Mouse (Mus musculus): ENCODE measurements around the gene Atrnl1.
"Not testable (repeated sequence)": the region's sequence is repeated elsewhere in the genome, so short reads cannot be mapped to it uniquely, and the experiment has no call there.

Atrnl1 gene

DNA sequence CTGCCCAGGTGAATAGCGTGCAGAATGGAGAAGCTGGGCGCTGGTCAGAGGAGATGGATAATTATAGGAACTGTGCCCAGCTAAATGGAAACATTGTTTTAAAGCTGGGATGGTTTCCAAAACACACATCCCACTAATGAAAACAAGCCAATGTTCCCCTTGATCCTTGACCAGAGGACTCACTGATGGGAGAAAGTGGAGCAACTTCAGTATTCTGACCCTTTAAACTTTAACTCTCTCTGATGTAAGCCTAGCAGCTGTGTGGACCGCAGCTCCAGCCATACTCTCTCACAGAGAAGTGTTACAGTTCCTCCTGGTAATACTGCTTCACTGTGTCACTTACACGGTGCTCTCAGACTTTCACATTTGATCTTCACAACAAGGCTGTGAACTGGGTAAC is 432.7 kb downstream of the Atrnl1 start:
- no peak for DNase-seq

DNA sequence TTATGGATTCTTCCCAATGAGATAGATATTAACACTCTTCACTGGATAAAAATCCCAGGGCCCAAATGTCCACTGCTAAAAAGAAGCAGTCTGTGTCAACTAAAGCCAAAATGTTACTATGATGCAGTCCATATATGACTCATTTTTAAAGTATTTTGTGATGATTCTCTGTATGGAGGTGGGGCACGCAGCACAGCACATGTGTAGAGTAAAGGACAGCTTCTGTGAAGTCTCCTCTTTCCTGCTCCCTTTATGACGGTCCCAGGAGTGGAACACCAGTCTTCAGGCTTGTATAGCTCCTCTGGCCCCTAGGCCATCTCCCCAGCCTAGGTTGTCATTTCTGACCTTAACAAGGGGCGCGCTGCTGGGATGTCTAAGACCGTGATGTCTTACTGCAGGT is 434.0 kb downstream of the Atrnl1 start:
- DNase-seq: no peak

DNA sequence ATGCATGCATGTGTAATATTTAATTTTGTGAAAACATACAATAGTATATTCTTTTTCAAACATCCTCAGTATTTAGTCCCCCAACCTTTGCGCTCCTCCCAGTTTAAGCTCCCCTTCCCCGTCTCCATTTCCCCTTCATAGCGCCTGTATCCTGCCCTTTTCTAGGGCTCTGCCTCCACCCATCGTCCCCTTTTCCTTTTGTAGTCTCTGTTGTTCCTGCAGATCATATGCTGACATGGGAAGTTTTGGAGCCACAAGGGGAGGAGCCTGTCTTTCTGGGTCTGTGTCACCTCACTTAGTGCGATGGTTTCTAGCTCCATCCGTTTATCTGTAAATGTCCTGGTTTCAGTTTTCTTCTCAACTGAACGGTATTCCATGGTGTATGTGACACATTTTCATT is 435.8 kb downstream of the Atrnl1 start:
- DNase-seq: no peak

DNA sequence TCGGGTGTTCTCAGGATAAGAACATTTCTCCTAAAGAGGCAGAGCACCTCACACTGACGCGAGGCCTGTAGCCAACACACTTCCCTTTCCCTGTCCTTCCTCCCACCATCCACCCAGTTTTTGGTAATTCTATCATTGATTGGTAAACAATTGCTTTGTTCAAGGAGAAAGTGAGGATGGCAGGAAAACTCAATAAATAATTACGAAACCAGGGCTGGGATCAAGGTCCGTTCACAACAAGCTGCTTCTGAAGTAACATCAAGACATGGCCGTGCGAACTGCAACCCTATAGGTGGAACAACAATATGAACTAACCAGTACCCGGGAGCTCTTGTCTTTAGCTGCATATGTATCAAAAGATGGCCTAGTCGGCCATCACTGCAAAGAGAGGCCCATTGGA is 439.6 kb downstream of the Atrnl1 start:
- not testable (repeated sequence) for DNase-seq

DNA sequence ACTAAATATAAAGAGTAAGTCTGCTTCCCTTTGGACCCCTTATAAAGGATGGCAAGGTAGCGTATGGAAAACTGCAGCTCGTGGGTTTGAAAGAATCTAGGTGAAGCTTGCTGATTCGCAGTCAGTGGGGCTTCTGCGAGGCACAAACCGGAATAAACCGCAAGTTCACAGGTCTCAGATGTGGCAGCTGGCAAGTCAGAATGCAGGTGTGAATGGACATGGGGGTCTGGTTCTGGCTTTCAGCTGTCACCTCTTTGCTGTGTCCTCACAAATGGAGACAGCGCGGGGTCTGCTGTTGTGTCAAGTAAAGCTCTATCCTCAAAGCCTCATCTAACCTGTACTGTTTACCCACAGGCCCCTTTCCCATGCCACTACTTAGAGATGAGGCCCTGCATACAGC is 440.2 kb downstream of the Atrnl1 start:
- DNase-seq: no peak

DNA sequence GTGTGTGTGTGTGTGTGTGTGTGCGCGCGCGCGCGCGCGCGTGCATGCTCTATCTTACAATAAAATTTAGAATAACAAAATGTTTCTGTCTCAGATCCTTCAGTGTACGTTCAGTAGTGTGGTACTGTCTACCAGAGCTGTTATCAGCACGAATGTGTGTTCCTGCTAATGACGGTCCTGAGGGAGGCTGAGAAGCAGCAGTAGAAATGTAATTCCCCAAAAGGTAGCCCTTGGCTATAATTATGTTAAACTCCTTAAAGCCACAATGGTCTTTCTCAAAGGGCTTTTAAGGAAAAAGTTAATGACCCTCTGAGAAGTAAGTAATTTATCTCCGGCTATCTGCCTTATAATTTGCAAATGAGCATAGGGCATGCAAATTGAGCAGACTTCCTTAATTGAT is 441.1 kb downstream of the Atrnl1 start:
- no peak for DNase-seq

DNA sequence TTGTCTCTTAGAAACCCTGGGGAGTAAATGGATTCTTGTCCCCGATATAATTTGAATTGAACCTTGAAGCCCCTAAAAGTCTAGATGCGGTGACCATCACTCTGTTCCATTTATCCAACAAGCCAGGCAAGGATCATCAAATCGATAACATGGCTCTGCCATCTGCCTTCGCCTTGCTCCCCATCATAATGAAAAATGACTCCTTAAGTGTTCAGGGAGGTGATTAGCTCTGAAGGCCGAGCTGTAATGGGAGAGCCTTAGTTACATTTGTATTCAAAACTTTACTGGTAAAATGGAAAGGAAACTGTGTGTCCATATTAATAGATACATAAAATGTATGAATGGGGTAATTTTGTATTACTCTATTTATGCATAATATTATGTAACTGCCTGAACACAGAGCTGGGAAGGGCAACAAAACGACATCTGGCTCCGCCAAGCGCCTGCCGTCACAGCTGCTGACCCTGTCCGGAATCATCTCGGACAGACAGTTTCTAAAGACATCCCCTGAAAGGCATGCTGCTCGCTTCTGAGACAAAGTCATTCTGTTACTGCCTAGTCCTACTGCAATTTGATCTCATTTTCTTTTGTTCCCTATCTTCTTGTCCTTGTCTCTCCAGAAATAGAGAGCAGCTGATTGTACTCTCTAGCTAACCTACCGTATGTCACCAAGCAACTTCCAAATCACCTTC is 441.8 kb downstream of the Atrnl1 start:
- no peak for DNase-seq

DNA sequence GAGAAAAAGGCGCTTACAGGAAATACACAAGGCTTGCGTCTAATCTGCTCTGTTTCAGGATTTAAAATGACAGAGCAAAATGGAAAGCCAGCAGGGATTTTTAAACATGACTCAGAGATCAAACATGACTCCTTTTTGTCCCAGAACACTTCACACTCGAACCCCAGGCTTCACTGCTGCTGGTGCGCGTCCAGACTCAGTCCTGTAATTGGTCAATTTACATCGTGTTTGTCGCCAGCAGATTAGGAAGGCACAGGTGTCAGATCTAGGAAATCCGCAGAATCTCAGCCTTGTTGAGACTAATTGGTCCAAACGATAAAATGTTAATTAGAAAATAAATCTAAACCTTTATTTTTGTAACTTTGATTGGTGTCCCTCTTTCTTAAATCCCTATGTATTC is 448.9 kb downstream of the Atrnl1 start:
- no peak for DNase-seq

DNA sequence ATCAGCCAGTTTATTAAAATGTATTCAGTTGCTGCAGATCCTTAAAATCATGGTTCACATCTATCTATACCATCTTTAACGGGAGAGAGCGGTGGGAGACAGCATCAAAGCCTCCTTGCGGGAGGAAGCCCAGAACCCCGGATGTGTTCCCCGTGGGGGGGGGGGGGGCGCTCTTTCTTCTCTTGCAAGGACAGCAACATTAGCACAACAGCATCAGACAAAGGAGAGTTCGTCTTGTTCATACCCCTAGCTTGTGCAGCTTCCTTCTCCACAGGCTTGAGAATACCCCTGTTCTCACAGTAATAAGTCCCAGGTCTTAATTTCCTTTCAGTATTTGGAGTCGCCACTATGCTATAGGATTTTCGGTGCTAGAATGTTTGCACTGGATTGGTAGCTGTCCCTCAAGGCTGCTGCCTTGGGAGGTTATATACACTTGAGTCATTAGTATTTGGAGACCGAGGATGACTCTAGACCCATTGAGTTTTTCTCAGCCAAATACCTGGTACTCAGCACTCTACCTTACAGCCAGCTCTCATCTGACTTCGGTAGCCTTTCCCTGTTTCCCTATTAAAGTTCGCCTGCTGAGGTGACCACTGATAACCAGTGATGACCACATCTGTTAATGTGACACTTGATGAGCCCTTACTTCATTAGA is 449.5 kb downstream of the Atrnl1 start:
- DNase-seq: no peak

DNA sequence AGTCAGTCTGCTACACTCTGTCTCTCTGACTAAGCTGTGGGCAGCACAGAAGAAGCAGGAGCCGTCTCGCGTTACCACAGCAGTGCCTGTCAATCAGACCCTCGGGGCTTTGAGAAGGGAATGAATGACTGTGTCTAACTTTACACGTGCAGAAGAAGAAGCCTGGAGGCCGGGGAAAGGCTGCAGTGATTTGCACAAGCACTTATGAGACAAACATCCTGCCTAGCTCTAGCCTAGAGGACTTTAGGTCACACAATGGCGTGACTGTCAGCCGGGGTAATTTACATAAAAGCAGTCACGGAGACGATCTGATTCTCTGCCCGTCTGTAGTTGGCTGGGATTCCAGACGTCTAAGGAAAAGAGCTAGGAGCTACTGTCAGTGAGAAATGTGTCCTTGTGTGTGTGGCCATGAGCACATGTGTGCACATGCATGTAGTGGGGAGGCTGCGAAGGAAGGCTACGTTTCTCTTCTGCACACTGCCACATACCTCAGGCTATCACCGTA is 450.1 kb downstream of the Atrnl1 start:
- peak; percentile 8 for DNase-seq

DNA sequence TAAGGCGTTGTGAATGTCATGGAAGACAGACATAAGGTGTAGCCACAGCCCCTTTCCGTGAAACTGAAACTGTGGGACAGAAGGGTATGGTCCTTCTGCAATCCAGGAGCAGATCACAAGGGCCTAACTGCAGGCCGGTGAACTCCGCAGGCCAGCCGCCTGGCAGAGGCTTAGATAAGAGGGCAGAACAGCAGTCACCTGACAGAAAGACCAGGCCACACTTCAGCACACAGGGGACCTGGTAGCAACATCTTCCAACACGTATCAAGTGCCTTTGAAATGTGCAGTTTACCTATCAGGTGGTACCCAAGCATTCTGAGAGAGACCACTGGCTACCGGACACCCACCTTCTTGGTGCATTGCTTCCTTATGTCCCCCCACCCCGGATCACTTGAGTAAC is 451.1 kb downstream of the Atrnl1 start:
- DNase-seq: no peak

DNA sequence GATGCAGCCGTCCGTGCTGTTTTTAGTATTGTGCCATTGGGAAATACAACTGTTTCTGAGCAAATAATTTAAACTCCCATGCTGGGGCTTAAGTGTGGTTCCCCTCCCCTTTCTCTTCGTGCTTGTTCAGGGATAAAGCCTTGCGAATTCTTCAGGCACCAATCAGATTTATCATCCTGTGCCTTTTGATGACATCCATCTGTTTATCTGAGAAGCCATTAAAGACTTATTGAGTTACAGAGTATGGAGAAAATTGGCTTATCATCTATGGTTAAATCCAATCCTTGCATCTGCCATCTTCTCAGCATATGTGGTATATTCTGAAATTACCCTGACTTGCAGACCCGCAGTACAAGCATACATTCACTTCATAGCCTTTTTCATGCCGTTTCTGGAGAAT is 452.7 kb downstream of the Atrnl1 start:
- no peak for DNase-seq

DNA sequence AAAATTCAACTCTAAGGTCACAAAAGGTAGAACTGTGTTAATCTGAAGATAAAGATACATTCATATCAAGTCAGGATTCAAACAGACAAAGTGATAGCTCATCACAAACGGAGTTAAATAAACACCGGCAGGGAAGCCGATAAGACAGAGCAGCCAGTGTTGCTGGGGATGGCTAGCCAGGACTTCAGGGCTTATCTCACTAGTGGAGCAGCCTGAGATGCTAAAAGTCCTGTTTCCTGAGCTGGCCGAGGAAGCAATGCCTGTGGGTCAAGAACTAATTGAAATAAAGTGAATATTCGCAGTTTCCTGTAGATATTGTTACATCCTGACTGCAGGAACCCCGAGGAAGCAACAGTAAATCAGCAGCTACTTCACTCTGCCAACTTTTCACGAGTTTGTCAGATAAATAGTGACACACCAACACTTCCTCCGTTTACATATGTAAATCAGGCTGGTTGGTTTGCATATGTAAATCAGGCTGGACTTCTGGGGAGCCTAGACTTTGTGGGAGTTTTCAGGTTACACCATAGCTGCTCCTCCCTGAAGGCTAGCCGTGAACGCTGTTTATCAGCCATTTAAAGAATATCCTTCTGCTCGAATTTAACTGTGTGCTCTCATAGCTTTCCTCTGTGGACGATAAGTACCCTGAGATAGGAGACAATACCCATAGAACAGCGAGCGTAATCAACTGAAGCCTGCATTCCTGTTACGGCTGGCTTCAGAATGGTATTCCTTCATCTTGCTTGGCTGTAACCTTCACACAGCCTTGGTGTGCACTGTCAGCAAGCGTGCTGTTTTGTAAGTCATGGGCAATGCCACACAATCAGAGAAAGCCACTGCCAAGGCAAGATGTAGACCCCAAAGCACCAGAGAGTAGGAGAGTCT is 453.5 kb downstream of the Atrnl1 start:
- no peak for DNase-seq

DNA sequence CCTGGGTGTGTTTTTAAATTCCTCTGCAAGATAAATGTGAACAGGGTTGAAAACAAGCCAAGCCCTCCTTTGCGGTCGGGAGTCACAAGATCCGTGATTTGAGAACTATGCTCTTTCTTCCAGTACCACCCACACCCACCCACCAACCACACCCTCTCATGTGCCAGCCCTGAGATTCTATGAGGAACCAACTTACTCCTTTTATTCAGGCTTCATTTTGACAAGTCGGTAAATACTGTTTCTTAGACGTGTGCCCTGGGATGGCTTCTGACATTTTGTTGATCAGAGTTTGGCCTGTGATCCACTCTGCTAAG is 454.1 kb downstream of the Atrnl1 start:
- DNase-seq: no peak

DNA sequence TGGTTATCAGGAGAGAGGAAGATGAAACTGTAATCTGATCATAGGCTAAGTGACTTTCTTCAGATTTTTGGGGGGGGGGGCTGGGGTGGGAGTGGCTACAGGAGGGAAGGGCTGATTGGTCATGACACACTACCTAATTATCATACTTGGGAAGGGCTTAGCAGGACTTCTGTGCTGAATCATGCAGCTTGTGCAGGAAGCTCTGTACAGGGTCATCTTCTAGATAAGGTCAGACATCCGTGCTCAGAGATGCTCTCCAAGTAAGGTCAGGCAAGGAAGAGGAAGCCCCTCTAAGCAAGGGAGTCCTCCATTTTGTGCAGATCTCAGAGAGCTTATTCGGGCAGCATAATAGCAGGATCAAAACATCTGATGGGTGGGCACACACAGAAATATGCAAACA is 454.7 kb downstream of the Atrnl1 start:
- DNase-seq: no peak

DNA sequence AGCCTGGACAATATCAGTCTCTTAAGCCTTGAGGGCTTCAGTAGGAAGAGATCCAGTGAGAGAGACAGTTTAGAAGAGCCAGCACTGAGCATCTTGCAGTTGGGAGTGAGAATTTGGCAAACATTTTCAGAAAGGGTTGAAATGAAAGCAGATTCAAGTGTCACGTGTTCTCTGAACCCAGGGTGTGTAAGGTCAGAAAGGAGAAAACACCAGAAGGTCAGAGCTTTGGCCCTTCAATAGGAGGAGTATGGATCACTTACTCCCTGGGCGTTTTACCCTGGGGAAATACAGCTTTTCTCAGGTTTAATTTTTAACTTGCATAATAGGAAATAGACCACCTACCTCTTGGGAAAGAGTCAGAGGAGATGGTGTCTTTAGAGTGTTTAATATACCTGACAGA is 457.3 kb downstream of the Atrnl1 start:
- no peak for DNase-seq

DNA sequence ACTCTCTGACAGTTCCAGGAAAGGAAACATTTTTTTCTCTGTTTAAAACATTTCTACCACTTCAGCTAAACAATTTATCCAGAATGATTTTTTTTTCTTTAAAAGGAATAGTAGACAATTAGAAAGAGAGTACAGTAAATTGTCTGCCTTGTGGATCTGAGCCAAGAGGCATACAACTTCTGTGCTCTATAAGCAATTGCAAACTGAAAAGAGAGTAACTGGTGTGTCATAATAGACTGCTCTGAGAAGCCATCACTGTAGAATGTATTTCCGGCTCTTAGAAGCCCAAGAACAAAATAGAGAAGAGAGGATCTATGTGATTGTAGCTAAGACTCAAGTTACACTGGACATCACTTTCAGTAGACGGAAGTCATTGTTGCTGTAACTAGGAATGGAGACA is 458.1 kb downstream of the Atrnl1 start:
- no peak for DNase-seq

DNA sequence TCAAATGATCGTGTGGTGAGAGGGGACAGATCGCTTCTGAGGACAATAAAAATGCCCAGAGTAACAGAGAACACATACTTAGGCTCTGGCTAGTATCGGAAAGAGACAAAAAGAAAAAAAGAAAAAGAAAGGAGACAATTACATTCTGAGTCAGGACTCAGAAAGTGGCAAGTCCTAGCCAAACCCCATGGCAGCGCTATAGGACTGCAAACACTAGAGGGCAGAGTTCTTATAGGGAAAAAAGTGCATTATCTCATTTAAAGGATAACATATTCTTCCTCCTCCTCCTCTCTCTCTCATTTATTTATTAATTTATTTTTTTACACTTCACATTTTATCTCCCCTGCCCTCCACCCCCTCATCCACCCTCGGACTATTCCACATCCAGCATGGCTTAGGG is 461.6 kb downstream of the Atrnl1 start:
- DNase-seq: peak; percentile 13 to 21

DNA sequence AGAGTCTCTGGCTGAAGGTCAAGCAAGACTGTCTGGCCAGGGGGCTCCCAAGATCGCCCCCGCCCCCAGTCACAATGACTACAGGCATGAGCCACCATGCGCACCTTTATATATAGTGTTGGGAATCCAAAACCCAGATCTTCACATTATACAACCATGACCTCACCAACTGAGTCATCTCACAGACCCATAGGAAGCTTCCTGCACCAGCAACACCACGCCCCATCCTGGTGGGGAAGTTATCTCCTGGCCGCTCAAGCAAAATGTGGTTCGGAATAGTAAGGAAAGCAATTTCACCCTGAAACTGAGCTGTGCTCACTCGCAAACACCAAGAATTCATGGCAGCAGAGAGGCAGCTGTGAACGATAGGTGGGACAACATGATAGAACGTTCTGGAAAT is 462.0 kb downstream of the Atrnl1 start:
- DNase-seq: no peak

DNA sequence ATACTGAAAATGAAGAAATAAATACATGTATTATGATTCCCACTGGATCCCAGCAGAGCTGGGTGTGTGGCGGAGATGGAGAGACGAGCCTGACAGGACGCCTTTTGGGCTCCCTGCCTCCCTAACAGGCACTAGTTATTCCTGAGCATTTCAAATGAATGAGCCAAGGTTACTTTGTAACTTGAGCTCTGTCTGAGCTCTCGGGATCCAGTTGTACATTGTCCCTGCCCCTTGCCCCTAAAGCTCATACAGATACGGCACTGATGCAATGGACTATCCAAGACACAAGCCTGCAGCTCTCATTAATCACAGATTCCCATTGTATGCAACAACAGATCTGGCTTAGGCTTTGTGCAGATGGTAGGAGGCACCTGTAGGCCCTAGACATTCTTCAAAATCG is 464.4 kb downstream of the Atrnl1 start:
- no peak for DNase-seq

DNA sequence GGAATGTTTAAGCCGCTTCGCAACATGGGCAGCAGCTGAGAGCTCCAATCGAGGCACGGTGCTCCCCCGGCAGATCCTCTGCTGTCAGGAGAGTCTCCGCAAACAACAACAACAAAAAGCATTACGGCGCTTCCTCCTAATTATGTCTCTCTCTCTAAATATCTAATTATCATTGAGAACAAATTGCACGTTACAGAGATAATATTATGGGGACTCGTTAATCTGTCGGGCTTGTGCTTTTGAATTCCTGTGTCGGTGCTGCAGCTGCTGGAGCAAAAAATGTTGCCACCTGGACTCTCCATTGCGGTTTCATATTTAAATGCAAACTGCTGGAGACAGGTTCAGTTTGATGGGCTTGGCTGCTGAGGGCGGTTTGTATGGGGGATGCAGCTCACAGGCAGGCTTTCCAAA is 466.1 kb downstream of the Atrnl1 start:
- DNase-seq: no peak

DNA sequence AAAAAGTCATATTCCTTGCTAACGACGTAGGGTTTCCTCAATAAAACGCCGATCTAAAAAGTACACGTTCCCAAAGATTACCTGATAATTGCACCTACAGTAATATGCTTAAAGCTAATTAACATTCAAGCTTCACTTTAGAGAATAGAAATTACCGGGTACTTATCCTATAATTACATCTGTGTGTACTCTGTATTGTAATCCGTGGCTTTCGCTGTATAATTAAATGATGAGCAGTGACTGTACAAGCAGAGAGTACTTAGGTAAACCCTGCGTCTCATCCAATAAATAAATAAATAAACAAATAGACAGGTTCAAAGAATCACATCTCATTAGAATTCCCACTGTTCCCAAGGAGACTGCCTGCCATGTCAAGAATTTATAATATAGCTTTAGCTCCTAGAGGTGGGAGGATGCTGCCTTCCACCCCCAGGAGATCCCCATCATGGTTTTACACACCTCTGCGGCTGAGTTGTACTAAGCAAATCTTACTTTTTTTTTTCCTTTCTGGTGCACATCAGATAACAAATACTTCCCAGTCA is 466.8 kb downstream of the Atrnl1 start:
- DNase-seq: no peak

DNA sequence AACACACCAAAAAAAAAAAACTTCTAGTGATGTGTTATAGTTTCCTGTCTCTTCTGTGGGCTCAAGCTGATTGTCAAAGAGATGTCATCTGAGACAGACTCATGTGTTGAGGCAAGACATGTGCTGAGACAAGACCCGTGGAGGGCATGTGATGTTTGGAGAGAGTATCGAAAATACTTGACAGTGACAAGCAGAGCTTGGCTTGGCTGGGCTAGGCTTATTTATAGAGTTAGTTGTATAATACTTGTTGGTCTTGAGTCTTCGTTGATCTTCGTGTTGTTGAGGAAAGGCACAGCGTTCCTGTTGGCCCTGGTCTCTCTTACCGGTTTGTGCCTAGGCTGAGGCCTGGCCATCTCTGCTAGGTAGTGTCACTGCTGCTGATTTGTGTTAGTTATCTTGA is 469.3 kb downstream of the Atrnl1 start:
- no peak for DNase-seq

DNA sequence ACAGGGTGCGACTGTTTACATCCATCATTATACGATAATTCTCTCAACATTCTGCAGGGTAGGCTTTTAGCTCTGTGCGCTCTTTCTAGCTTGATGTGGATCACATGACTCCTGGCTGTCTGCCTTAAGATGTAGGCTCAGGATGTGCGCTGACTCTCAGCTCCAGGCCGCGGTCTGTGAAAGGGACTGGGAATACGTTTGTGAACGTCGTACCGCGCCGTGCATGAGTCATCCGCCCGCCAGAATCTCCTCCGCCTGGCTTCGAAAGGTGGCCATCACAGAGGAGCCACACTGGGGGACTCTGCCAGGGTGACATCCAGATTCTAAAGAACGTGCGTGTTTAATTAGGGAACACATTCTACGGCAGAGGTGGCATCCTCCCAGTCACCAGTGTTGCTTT is 471.9 kb downstream of the Atrnl1 start:
- DNase-seq: no peak

All from cerebellum, postnatal 14 days (tissue).